Mouse (Mus musculus) kidney, adult 2 months (tissue): Measurements from ENCODE around the gene Zfp664.

Source experiments
- CTCF ChIP-seq: fragments of 200-500 bp; conservative IDR thresholded peaks from 2 replicates; pipeline ENCODE4 v1.5.1; 2011; ENCODE audit warnings: low read depth, mild to moderate bottlenecking, control low read depth, low read length, moderate library complexity, mixed read lengths; ENCODE audit not compliant: insufficient read depth, insufficient read length
- POLR2A ChIP-seq: fragments of 200-500 bp; IDR thresholded peaks from one replicate; pipeline ENCODE4 v1.6.1; 2011; ENCODE audit warnings: low read depth, low read length, control low read depth

DNA sequence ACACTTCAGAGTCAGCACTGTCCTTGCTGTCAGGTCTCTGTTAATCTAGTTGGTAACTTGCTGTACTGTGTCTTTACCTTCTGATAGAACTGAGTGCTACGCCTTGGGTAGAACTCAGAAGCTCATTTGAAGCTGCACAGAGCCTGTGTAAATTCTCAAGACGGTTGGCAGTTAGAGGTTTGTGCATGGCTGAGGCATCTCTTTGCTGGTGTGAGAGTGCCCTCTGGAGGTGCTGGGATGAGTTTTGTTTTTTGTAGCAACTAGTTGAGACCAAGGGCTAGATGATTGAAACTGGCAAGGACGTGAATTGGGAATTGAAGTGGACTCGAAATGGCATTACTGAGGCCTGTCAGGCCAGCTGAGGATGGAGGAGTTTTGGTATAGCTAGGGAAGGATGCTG lies 6.5 kb downstream of the Zfp664 start:
- TF ChIP-seq POLR2A: no peak
- TF ChIP-seq CTCF: peak; percentile 78
